Mouse (Mus musculus) liver, adult 2 months (tissue): ENCODE results near the gene Cmtm8.

Source experiments
- CTCF ChIP-seq: fragments of 200-500 bp; IDR thresholded peaks from 2 replicates; pipeline ENCODE4 v1.5.1; 2011; ENCODE audit warnings: low read depth, low read length, control low read depth
- POLR2A ChIP-seq: fragments of 200-500 bp; IDR thresholded peaks from 2 replicates; pipeline ENCODE4 v1.6.1; 2011; ENCODE audit warnings: low read length, control low read depth; ENCODE audit not compliant: insufficient read depth; ENCODE audit errors: extremely low read depth

- TF ChIP-seq POLR2A: no peak
- no peak for TF ChIP-seq CTCF
Measured at GRCm38 (mm10) chr9:114788697-114789096, 55.3 kb downstream of the Cmtm8 start.
